Mouse (Mus musculus) brain, embryonic 14.5 days (tissue): ENCODE measurements at regions not wholly inside any gene's neighbourhood (a gene's known extent, or its start where the extent isn't known, plus 50 kb on each side); places are given as distances from the start of the nearest gene placed in this dataset.

ENCODE experiments used
- CTCF ChIP-seq: fragments of 200-500 bp; IDR thresholded peaks from 2 replicates; pipeline ENCODE4 v1.5.1; 2012; ENCODE audit warnings: inconsistent platforms, mild to moderate bottlenecking, moderate library complexity, borderline replicate concordance; ENCODE audit not compliant: insufficient read depth, insufficient read length; ENCODE audit errors: extremely low read depth
- POLR2A ChIP-seq: fragments of 200-500 bp; IDR thresholded peaks from 2 replicates; pipeline ENCODE4 v1.6.1; 2012; ENCODE audit warnings: mild to moderate bottlenecking, inconsistent platforms, borderline replicate concordance; ENCODE audit not compliant: poor library complexity, insufficient read depth, insufficient read length, severe bottlenecking; ENCODE audit errors: extremely low read depth

DNA sequence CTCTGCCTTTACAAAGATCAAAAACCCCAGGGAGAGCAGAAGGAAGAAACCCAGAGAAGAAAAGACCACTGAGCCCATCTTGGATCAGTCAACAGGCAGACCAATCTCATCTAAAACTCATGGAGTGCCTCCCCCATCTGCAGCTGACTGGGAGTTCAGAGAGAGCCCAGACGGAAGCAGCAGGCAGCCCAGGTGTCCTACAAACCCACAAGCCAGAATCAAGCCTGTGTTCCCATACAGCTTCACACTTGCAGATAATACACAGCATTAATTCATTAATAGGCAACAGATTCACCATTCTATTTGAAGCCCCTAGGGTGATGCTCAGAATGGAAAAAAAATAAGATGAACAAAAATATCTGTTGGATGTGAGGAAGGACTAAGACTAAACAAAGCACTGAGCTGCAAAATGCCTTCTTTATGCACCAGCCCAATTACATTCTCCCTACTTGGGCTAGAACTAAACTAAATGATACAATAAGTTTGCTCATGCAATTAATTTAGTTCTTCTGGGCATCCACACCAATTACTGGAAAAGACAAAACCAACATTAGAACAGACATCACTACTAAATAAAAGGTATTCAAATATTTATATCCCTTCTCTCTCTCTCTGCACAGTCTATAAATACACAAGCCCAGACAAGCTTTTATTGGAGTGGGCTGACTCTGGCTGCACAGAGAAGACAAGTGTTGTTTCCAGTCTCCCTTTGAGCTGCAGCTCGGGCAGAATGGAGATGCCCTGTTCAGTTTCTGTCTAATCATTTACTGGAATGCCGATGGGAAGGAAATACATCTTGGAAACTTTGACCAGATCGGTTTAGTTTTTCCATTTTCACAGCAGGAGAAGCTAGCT lies 374.2 kb downstream of the Cbln4 start:
- TF ChIP-seq POLR2A (no peak), CTCF (no peak)
